Mouse (Mus musculus): ENCODE data around the gene Abca7. TPM values are rescaled to one million over a fixed set of nuclear protein-coding genes. Genes with fewer than 3 reads are reported as not detected.
A peak's percentile ranks its signal among the peaks of the same experiment; 100 is the strongest.

Gene Abca7
- polyA plus RNA-seq, 1 experiment from 2014 or later, result 4.0 TPM

DNA sequence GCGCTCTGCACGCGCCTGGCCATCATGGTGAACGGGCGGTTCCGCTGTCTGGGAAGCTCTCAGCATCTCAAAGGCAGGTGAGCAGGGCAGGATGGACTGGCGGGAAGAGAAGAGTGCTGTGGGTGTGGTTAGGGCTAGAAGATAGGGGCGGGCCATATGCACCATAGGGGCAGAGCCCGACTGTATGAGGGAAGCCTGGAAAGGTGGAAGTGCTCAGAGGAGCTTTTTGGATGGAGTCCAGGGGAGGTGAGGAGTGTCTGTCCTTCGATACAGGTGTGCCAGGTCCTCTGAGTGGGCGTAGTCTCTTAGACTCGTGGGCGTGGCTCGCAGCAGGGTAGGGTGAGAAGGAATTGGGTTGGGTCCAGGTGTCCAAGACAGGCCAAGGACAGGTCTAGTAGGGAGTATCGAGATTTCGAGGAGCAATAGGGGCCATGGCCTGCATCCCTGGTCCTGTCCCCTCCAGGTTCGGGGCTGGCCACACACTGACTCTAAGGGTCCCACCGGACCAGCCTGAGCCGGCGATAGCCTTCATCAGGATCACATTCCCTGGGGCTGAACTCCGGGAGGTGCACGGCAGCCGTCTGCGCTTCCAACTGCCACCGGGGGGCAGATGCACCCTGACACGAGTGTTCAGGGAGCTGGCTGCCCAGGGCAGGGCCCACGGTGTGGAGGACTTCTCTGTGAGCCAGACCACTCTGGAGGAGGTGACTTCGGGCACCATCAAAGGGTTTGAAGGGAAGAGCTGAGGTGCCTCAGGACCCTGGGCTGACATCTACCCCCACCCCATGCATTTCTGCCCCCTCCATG, 18.4 kb downstream of the Abca7 start:
- WGBS, result 15% methylated on average over 28 of the region's 28 CpGs

DNA sequence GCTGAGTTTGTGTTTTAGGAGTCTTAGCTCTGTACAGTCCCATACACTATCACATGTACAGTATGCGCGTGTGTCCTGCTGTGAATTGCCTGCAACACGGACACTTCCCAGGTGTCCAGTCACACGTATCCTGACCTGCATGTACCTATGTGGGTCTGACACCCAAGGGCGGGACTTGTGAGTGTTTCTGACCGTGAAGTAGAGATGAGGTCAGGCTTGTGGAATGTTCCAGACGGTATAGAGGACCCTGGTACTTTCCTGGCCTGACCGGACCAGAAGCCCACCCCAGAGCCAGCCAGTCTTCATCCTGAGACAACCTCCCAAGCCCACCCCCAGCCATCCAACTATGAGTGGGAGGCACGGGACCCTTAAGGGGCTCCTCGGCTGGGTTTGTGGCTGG, 19.3 kb downstream of the Abca7 start:
- no peak overlapping the region for H3K27ac ChIP-seq (replicated peaks)
- H3K9ac ChIP-seq, result no peak overlapping the region
- no peak overlapping the region for H3K4me3 ChIP-seq (replicated peaks)
- peaks cover 13% of the 10 kb centered on the region for H3K36me3 ChIP-seq
- H3K27me3 ChIP-seq, result peaks cover 45% of the 10 kb centered on the region
- no peak for ATAC-seq (ENCODE audit: insufficient number of reproducible peaks, low FRiP score, low TSS enrichment, low read depth)
- peaks cover 26% of the 10 kb centered on the region for H3K4me1 ChIP-seq
- 72% methylated on average over 10 of the region's 10 CpGs for WGBS
- no peak overlapping the region for H3K4me2 ChIP-seq (replicated peaks)
- peaks cover 7% of the 10 kb centered on the region for H3K9me3 ChIP-seq (replicated peaks)

More for the DNA sequence above, 18.4 kb downstream of the Abca7 start:
- peaks cover 9% of the 10 kb centered on the region for H3K9me3 ChIP-seq (replicated peaks)
- H3K4me2 ChIP-seq (replicated peaks), result no peak overlapping the region
- no peak overlapping the region for H3K9ac ChIP-seq
- peaks cover 18% of the 10 kb centered on the region for H3K4me1 ChIP-seq
- peaks cover 44% of the 10 kb centered on the region for H3K27me3 ChIP-seq
- H3K4me3 ChIP-seq (replicated peaks), result no peak overlapping the region
- peaks cover 21% of the 10 kb centered on the region for H3K36me3 ChIP-seq
- ATAC-seq (ENCODE audit: insufficient number of reproducible peaks, low FRiP score, low TSS enrichment, low read depth), result 0 out of 2 replicates have a peak, but pooled peaks have one; percentile 9
- no peak overlapping the region for H3K27ac ChIP-seq (replicated peaks)

DNA sequence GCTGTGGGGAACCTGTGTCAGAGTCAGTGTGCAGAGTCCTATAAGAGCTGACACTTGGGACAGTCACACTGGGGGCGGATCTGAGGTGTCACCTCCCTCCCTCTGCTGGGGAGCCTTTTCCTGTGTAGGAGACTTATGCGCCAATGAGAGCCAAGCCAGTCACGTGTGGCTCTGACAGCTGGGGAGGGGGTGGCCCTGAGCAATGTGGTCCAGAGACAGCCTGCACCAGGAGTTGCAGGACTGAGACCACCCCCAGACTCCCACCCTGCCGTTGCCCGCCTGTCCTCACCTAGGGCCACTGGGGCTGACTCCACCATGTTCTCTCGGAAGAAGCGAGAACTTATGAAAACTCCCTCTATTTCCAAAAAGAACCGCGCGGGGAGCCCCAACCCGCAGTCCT, 20.2 kb downstream of the Abca7 start, which contains the start of gene Arhgap45:
TSS of gene Arhgap45 (plus strand) at position 143 of the 400 bp plus-strand sequence.
- Histone ChIP-seq H3K27me3 (peaks cover 45% of the 10 kb centered on the region), H3K4me2 (replicated peaks) (no peak within 1 kb of the TSS), H3K4me1 (peaks cover 28% of the 10 kb centered on the region), H3K9me3 (replicated peaks) (no peaks in the 10 kb centered on the region), H3K4me3 (replicated peaks) (no peak within 1 kb of the TSS), H3K27ac (replicated peaks) (no peak within 1 kb of the TSS), H3K36me3 (peaks cover 3% of the 10 kb centered on the region; the same call in 1 of the 2 replicates), H3K9ac (no peak within 1 kb of the TSS)
- no peak for ATAC-seq (ENCODE audit: insufficient number of reproducible peaks, low FRiP score, low TSS enrichment, low read depth)
- WGBS, result 70% methylated on average over 11 of the region's 11 CpGs

DNA sequence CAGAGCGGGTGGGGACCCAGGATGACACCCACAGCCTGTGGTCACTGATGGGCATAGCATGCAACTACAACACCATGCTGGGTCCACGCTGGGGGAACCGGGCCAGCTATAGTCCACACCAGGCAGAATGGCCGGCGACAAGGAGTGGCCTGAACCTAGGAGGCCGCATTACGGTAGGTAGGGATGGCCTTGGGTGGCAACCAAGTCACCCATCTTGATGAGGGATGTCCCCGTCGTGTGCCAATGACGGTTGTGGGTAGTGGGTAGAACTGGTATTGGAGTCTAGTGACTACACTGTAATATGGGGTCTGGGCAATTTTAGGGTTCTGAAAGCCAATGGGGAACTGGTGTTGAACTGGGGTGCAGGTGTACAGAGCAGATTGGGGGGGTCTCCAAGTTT, 20.6 kb downstream of the Abca7 start:
- Histone ChIP-seq H3K4me2 (replicated peaks) (no peak overlapping the region), H3K4me3 (replicated peaks) (no peak overlapping the region), H3K36me3 (no peaks in the 10 kb centered on the region), H3K9ac (no peak overlapping the region), H3K9me3 (replicated peaks) (no peaks in the 10 kb centered on the region), H3K4me1 (peaks cover 28% of the 10 kb centered on the region), H3K27me3 (peaks cover 42% of the 10 kb centered on the region), H3K27ac (replicated peaks) (no peak overlapping the region)
- ATAC-seq (ENCODE audit: insufficient number of reproducible peaks, low FRiP score, low TSS enrichment, low read depth), result no peak
- 89% methylated on average over 10 of the region's 10 CpGs for WGBS

DNA sequence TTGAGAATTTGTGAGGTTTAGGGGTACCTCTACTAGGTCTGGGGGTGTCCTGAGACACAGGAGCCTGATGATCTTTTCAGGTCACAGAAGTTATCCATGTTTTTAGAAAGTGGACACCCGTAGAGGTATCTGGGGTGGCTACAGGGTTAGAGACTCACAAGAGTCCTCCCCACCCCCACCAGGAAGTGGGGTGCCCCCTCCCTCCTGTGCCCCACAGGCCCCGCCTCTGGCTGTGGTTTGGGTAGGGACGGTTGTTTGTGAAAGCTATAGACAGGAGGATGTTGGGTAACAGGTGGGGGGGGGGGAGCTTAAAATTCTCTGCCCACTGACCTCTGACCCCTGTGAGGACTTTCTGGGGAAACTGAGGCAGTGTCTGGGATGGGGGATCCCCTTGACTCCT, 21.1 kb downstream of the Abca7 start:
- H3K27me3 ChIP-seq, result peaks cover 42% of the 10 kb centered on the region
- ATAC-seq (ENCODE audit: insufficient number of reproducible peaks, low FRiP score, low TSS enrichment, low read depth), result no peak

DNA sequence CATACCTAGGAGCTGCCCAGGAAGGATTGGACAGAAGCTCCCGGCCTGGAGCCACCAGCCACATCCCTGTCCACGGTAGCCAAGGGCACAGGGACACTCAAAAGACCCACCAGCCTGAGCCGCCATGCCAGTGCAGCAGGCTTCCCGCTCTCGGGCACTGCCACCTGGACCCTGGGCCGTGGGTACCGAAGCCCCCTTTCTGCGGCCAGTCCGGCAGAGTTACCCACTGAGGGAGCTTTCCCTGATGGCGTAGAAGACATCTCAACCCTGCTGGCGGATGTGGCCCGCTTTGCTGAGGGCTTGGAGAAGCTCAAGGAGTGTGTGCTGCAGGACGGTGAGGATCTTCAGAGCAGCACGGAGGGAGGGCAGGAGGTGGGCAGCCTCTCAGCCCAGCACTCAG, 21.5 kb downstream of the Abca7 start:
- 78% methylated on average over 14 of the region's 14 CpGs for WGBS
- H3K27me3 ChIP-seq, result peaks cover 40% of the 10 kb centered on the region

More for the DNA sequence above, 21.1 kb downstream of the Abca7 start:
- Histone ChIP-seq H3K36me3 (no peaks in the 10 kb centered on the region), H3K4me2 (replicated peaks) (no peak overlapping the region), H3K4me3 (replicated peaks) (no peak overlapping the region), H3K9ac (no peak overlapping the region), H3K9me3 (replicated peaks) (no peaks in the 10 kb centered on the region), H3K27ac (replicated peaks) (no peak overlapping the region), H3K4me1 (peaks cover 28% of the 10 kb centered on the region)
- 55% methylated on average over 3 of the region's 3 CpGs for WGBS

DNA sequence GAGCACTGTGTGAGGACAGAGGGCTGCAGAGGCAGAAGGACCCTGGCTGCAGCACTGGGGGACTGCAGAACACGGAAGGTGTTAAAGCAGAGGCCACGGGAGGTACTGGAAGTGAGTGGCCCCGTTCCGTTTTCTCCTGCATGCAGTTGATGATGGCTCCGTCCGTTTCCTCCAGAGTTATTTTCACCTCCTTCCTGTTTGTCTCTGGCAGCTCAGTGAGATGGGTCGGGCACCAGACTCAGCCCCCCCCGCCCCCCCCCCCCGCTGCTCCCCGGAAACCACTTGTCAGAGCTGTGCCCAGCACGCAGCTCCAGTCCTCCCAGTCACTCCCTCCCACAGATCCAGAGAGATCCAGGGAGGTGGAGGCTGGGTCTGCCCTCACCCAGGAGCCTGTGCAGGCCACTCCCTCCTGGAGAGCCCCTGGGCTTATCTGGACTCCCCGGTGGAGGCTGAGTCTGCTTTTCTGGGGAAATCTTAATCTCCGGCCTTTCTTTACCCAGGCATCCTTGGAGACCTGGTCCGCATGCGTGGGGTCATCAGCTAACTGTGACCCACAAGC, 22.5 kb downstream of the Abca7 start:
- Histone ChIP-seq H3K4me2 (replicated peaks) (peak overlapping the region; percentile 15; the same call in 1 of the 2 replicates), H3K36me3 (no peaks in the 10 kb centered on the region), H3K4me1 (peaks cover 28% of the 10 kb centered on the region), H3K4me3 (replicated peaks) (no peak overlapping the region), H3K27ac (replicated peaks) (no peak overlapping the region), H3K9ac (no peak overlapping the region), H3K27me3 (peaks cover 30% of the 10 kb centered on the region), H3K9me3 (replicated peaks) (no peaks in the 10 kb centered on the region)
- ATAC-seq (ENCODE audit: insufficient number of reproducible peaks, low FRiP score, low TSS enrichment, low read depth), result no peak
- WGBS, result 7% methylated on average over 14 of the region's 15 CpGs

More for the DNA sequence above, 21.5 kb downstream of the Abca7 start:
- H3K36me3 ChIP-seq, result no peaks in the 10 kb centered on the region
- no peak overlapping the region for H3K4me2 ChIP-seq (replicated peaks)
- peaks cover 28% of the 10 kb centered on the region for H3K4me1 ChIP-seq
- no peak overlapping the region for H3K4me3 ChIP-seq (replicated peaks)
- no peak for ATAC-seq (ENCODE audit: insufficient number of reproducible peaks, low FRiP score, low TSS enrichment, low read depth)
- no peaks in the 10 kb centered on the region for H3K9me3 ChIP-seq (replicated peaks)
- no peak overlapping the region for H3K27ac ChIP-seq (replicated peaks)
- no peak overlapping the region for H3K9ac ChIP-seq

DNA sequence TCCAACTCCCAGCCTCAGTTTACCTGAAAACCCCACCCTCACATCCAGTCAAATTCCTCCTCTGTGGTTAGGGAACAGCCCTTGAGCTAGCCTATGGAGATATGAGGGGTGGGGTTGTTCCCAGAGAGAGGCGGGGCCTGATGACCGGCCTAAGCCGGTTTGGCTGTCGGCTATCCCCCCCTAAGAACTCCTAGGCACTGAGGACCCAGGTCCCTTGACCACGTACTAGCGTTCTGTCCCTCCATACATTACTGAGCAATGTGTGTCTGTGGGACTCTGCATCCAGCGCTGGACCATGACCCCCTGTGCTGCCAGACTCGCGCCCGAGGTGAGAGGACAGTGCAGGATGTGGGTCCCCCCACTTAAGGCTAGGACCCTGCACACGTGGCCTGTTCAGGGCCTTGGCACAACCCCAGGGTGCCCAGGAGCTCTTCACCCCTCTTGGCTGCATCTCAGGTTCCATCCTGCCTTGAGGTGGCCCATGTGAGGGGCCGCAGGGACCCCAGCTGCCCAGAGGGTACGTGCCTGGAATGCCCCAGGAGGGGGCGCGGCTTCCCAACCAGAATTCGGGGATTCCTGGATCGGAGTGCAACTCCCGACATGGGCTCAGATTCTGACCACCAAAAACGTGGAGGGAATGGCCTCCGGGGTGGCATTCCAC, 23.3 kb downstream of the Abca7 start:
- Histone ChIP-seq H3K27ac (replicated peaks) (no peak overlapping the region), H3K4me1 (peaks cover 27% of the 10 kb centered on the region), H3K9me3 (replicated peaks) (no peaks in the 10 kb centered on the region), H3K27me3 (peaks cover 22% of the 10 kb centered on the region), H3K36me3 (no peaks in the 10 kb centered on the region), H3K4me3 (replicated peaks) (peak overlapping the region; percentile 7; the same call in 1 of the 2 replicates), H3K9ac (no peak overlapping the region), H3K4me2 (replicated peaks) (peak overlapping the region; percentile 15; the same call in 1 of the 2 replicates)
- ATAC-seq (ENCODE audit: insufficient number of reproducible peaks, low FRiP score, low TSS enrichment, low read depth), result 0 out of 2 replicates have a peak, but pooled peaks have one; percentile 14
- 13% methylated on average over 20 of the region's 20 CpGs for WGBS

DNA sequence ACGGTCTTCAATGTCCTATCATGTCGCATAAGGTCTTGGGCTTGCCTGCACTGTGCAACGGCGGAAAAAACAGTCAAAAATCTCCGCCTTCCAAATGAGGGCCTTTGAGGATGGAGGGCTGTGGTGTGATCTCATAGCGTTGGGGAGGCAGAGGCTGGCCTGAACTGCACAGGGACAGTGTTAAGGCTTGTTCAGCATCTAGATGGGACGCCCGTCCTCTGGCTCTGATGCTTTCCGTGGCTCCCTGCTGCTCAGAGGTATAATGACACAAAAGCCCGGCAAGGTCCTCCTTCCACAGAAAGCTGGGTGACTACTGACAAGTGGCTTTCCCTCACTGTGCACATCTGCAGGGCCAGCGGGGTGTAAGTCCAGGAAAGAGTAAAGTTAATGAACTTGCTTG, 23.9 kb downstream of the Abca7 start:
- Histone ChIP-seq H3K9me3 (replicated peaks) (no peaks in the 10 kb centered on the region), H3K4me2 (replicated peaks) (0 out of 2 replicates have a peak overlapping the region, but pooled peaks have one; percentile 15), H3K27ac (replicated peaks) (no peak overlapping the region), H3K27me3 (peaks cover 16% of the 10 kb centered on the region), H3K4me3 (replicated peaks) (no peak overlapping the region), H3K36me3 (no peaks in the 10 kb centered on the region), H3K9ac (no peak overlapping the region), H3K4me1 (peaks cover 28% of the 10 kb centered on the region)
- ATAC-seq (ENCODE audit: insufficient number of reproducible peaks, low FRiP score, low TSS enrichment, low read depth), result no peak
- 27% methylated on average over 11 of the region's 11 CpGs for WGBS

DNA sequence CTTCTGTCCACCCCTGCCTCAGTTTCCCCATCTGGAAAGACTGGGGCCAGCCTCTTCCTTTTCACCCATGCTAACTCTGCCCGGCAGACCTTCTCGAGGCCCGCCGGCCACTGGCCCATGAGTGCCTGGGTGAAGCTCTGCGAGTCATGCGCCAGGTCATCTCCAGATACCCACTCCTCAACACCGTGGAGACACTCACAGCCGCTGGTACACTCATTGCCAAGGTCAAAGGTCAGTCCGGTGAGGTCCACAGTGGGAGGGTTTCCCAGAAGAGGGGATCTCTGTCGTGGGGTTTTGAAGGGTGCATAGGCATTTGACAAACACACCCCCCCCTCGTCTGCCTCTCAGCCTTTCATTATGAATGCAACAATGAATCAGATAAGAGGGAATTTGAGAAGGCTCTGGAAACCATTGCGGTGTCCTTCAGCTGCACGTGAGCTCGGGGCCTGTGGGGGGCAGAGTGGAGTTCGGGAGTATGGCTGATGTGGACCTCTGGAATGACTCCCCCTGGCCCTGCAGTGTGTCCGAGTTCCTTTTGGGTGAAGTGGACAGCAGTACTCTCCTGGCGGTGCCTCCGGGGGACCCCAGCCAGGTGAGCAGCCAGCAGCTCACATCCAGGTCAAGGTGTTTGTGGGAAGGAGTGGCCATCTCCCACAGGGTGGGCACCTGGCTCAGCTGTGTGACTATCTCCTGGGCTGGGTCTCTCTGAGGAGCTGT, 24.5 kb downstream of the Abca7 start:
- Histone ChIP-seq H3K4me2 (replicated peaks) (no peak overlapping the region), H3K4me1 (peaks cover 28% of the 10 kb centered on the region), H3K4me3 (replicated peaks) (no peak overlapping the region), H3K27ac (replicated peaks) (no peak overlapping the region), H3K27me3 (peaks cover 11% of the 10 kb centered on the region), H3K36me3 (no peaks in the 10 kb centered on the region), H3K9ac (no peak overlapping the region), H3K9me3 (replicated peaks) (no peaks in the 10 kb centered on the region)
- WGBS, result 79% methylated on average over 18 of the region's 18 CpGs
- no peak for ATAC-seq (ENCODE audit: insufficient number of reproducible peaks, low FRiP score, low TSS enrichment, low read depth)

DNA sequence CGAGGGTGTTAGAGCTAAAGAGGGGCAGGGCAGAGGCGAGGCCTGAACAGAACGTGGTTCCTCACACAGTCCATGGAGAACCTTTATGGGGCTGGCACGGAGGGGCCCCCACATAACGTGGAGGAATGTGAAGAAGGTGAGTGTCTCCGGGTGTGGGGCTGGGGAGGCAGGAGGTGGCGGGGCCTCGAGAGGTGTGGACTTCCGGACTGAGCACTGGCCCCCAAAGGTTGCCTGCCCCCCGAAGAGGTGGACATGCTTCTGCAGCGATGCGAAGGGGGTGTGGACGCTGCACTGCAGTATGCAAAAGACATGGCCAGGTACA, 25.0 kb downstream of the Abca7 start:
- no peak overlapping the region for H3K4me2 ChIP-seq (replicated peaks)
- no peak overlapping the region for H3K4me3 ChIP-seq (replicated peaks)
- H3K36me3 ChIP-seq, result no peaks in the 10 kb centered on the region
- WGBS, result 88% methylated on average over 13 of the region's 13 CpGs
- peaks cover 28% of the 10 kb centered on the region for H3K4me1 ChIP-seq
- H3K27ac ChIP-seq (replicated peaks), result no peak overlapping the region
- H3K9me3 ChIP-seq (replicated peaks), result no peaks in the 10 kb centered on the region
- no peak for ATAC-seq (ENCODE audit: insufficient number of reproducible peaks, low FRiP score, low TSS enrichment, low read depth)
- H3K27me3 ChIP-seq, result peaks cover 5% of the 10 kb centered on the region; the same call in 1 of the 2 replicates
- no peak overlapping the region for H3K9ac ChIP-seq
